Mouse (Mus musculus) cortical plate, adult 2 months (tissue): ENCODE measurements around the gene Olfr353.

ENCODE experiments used
- CTCF ChIP-seq: fragments of 200-500 bp; IDR thresholded peaks from 2 replicates; pipeline ENCODE4 v1.5.1; 2011; ENCODE audit warnings: mild to moderate bottlenecking, control low read depth, low read length; ENCODE audit not compliant: insufficient read depth; ENCODE audit errors: extremely low read depth
- POLR2A ChIP-seq: fragments of 200-500 bp; IDR thresholded peaks from 2 replicates; pipeline ENCODE4 v1.6.1; 2011; ENCODE audit warnings: mild to moderate bottlenecking, low read length, control low read depth; ENCODE audit not compliant: insufficient read depth; ENCODE audit errors: extremely low read depth

DNA sequence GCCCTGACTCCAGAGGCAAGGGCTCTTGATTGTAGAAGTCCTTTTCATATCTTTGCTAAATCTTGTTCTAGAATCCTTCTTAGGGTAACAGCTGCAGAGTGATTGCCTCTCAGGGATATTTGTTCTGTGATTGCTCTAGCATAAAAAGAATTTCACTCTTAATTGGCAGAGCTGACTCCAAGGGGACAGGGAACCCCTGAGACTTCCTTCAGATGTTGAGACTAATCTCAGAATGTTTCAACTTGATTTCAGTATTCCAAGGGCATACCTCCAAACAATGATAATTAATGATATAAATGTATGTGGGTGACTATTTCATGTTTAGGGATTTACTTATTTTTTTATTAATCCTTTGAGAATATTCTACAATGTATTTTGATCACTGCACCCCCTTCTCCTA is 36.1 kb upstream of the Olfr353 start, which contains the start of gene Olfr355:
- TF ChIP-seq CTCF (no peak), POLR2A (no peak)
